Mouse (Mus musculus) liver, embryonic 13.5 days (tissue): ENCODE measurements around the gene Akap7. TPM values are rescaled to one million over a fixed set of nuclear protein-coding genes. Genes with fewer than 3 reads are reported as not detected.
A peak's percentile ranks its signal among the peaks of the same experiment; 100 is the strongest.
"Not testable (repeated sequence)": the region's sequence is repeated elsewhere in the genome, so short reads cannot be mapped to it uniquely, and the experiment has no call there.

Experiments used
- ATAC-seq: fragments of 200-750 bp; cut with Nextera tagmentation; 2 replicates; pipeline ENCODE4 v1.8.0; 2017; ENCODE audit warnings: low read depth, mild to moderate bottlenecking, moderate number of reproducible peaks, moderate library complexity
- DNase-seq: peaks from one replicate; pipeline ENCODE4 v3.0.0; 2022
- H3K27ac ChIP-seq: fragments of 300-500 bp; sonication (generic); 2 replicates; pipeline ENCODE4 v1.5.1; 2015; ENCODE audit warnings: moderate library complexity, mild to moderate bottlenecking, inconsistent platforms
- H3K27me3 ChIP-seq: fragments of 300-500 bp; sonication (generic); 2 replicates; pipeline ENCODE4 v1.6.1; 2015; ENCODE audit warnings: mild to moderate bottlenecking, inconsistent platforms
- H3K36me3 ChIP-seq: fragments of 300-500 bp; sonication (generic); 2 replicates; pipeline ENCODE4 v1.6.1; 2015; ENCODE audit warnings: mild to moderate bottlenecking, inconsistent platforms
- H3K4me1 ChIP-seq: fragments of 300-500 bp; sonication (generic); replicated peaks from 2 replicates; pipeline ENCODE4 v1.6.1; 2015; ENCODE audit warnings: inconsistent platforms
- H3K4me2 ChIP-seq: fragments of 300-500 bp; sonication (generic); 2 replicates; pipeline ENCODE4 v1.6.1; 2015; ENCODE audit warnings: inconsistent platforms, mild to moderate bottlenecking, moderate library complexity
- H3K4me3 ChIP-seq: fragments of 300-500 bp; sonication (generic); replicated peaks from 2 replicates; pipeline ENCODE4 v1.5.1; 2015; ENCODE audit warnings: mild to moderate bottlenecking, inconsistent platforms
- H3K9ac ChIP-seq: fragments of 300-500 bp; sonication (generic); 2 replicates; pipeline ENCODE4 v1.6.1; 2015; ENCODE audit warnings: mild to moderate bottlenecking, inconsistent platforms
- H3K9me3 ChIP-seq: fragments of 300-500 bp; sonication (generic); replicated peaks from 2 replicates; pipeline ENCODE4 v1.6.1; 2016; ENCODE audit warnings: inconsistent platforms
- WGBS: fragments of 180-500 bp; shearing (Covaris S2); methylation state at CpG from one replicate; pipeline ENCODE4 v1.1.7; 2015; ENCODE audit not compliant: insufficient replicate concordance; 5-methylcytosine and 5-hydroxymethylcytosine counted together
- polyA plus RNA-seq: library from polyadenylated mRNA; unstranded; fragments of >200 nt; fragmentation: Nextera tagmentation; extraction: Ambion mirVana; gene quantifications from 2 replicates; pipeline ENCODE4 v1.2.1, GENCODE M21; 2015

Gene Akap7
- polyA plus RNA-seq, 1 experiment from 2014 or later = 26.0 TPM

GRCm38 (mm10) chr10:25185691-25186090 is 122.0 kb downstream of the Akap7 start:
- H3K27ac ChIP-seq = no peak overlapping the region
- H3K36me3 ChIP-seq = no peaks in the 10 kb centered on the region
- H3K27me3 ChIP-seq = no peaks in the 10 kb centered on the region
- no peak overlapping the region for H3K4me3 ChIP-seq
- H3K4me2 ChIP-seq = no peak overlapping the region
- no peak overlapping the region for H3K9ac ChIP-seq
- 87% methylated on average over 4 of the region's 4 CpGs for WGBS
- H3K4me1 ChIP-seq = peaks cover 15% of the 10 kb centered on the region
- no peaks in the 10 kb centered on the region for H3K9me3 ChIP-seq
- no peak for ATAC-seq
- no peak for DNase-seq

- no peak overlapping the region for H3K27ac ChIP-seq
- H3K4me1 ChIP-seq = peaks cover 15% of the 10 kb centered on the region
- DNase-seq = no peak
- no peaks in the 10 kb centered on the region for H3K36me3 ChIP-seq
- H3K27me3 ChIP-seq = no peaks in the 10 kb centered on the region
- no peaks in the 10 kb centered on the region for H3K9me3 ChIP-seq
- H3K4me3 ChIP-seq = no peak overlapping the region
- ATAC-seq = peak; percentile 34; the same call in 1 of the 2 replicates
- no peak overlapping the region for H3K9ac ChIP-seq
- WGBS = 50% methylated on average over 10 of the region's 10 CpGs
- H3K4me2 ChIP-seq = no peak overlapping the region
Observed at GRCm38 (mm10) chr10:25184819-25185603, 122.7 kb downstream of the Akap7 start.

GRCm38 (mm10) chr10:25183271-25183670 is 124.4 kb downstream of the Akap7 start:
- Histone ChIP-seq H3K27me3 (no peaks in the 10 kb centered on the region), H3K9ac (no peak overlapping the region), H3K4me3 (no peak overlapping the region), H3K4me1 (peaks cover 15% of the 10 kb centered on the region), H3K9me3 (no peaks in the 10 kb centered on the region), H3K36me3 (no peaks in the 10 kb centered on the region), H3K27ac (no peak overlapping the region), H3K4me2 (no peak overlapping the region)
- 74% methylated on average over 6 of the region's 6 CpGs for WGBS
- ATAC-seq (no peak), DNase-seq (no peak)

- no peaks in the 10 kb centered on the region for H3K4me1 ChIP-seq
- no peak for ATAC-seq
- H3K9me3 ChIP-seq = no peaks in the 10 kb centered on the region
- H3K4me3 ChIP-seq = no peak overlapping the region
- no peaks in the 10 kb centered on the region for H3K36me3 ChIP-seq
- H3K27ac ChIP-seq = no peak overlapping the region
- no peak overlapping the region for H3K4me2 ChIP-seq
- no peak for DNase-seq
- H3K9ac ChIP-seq = no peak overlapping the region
- no peaks in the 10 kb centered on the region for H3K27me3 ChIP-seq
- WGBS = 74% methylated on average over 4 of the region's 4 CpGs
Observed at GRCm38 (mm10) chr10:25179030-25179429, 128.6 kb downstream of the Akap7 start.

GRCm38 (mm10) chr10:25177270-25177669 is 130.4 kb downstream of the Akap7 start:
- Histone ChIP-seq H3K27me3 (no peaks in the 10 kb centered on the region), H3K9ac (no peak overlapping the region), H3K4me2 (no peak overlapping the region), H3K4me1 (no peaks in the 10 kb centered on the region), H3K4me3 (no peak overlapping the region), H3K36me3 (no peaks in the 10 kb centered on the region), H3K9me3 (no peaks in the 10 kb centered on the region), H3K27ac (no peak overlapping the region)
- ATAC-seq = no peak
- 85% methylated on average over 5 of the region's 5 CpGs for WGBS
- no peak for DNase-seq

- Histone ChIP-seq H3K4me3 (no peak overlapping the region), H3K9me3 (no peaks in the 10 kb centered on the region), H3K27ac (no peak overlapping the region), H3K36me3 (0 out of 2 replicates have a peak, but pooled peaks cover 3% of the 10 kb centered on the region), H3K4me2 (no peak overlapping the region), H3K4me1 (no peaks in the 10 kb centered on the region), H3K9ac (no peak overlapping the region), H3K27me3 (no peaks in the 10 kb centered on the region)
- DNase-seq (no peak), ATAC-seq (no peak)
- 53% methylated on average over 2 of the region's 2 CpGs for WGBS
Observed at GRCm38 (mm10) chr10:25174872-25175271, 132.8 kb downstream of the Akap7 start.

GRCm38 (mm10) chr10:25167365-25168194 is 140.1 kb downstream of the Akap7 start:
- Histone ChIP-seq H3K36me3 (0 out of 2 replicates have a peak, but pooled peaks cover 3% of the 10 kb centered on the region), H3K4me1 (no peaks in the 10 kb centered on the region), H3K9ac (no peak overlapping the region), H3K27ac (no peak overlapping the region), H3K4me3 (no peak overlapping the region), H3K4me2 (no peak overlapping the region), H3K9me3 (no peaks in the 10 kb centered on the region), H3K27me3 (no peaks in the 10 kb centered on the region)
- DNase-seq (no peak), ATAC-seq (no peak)
- 69% methylated on average over 6 of the region's 6 CpGs for WGBS

- WGBS = 27% methylated on average over 3 of the region's 3 CpGs
- not testable (repeated sequence) for DNase-seq, ATAC-seq
Observed at GRCm38 (mm10) chr10:25163510-25163909, 144.2 kb downstream of the Akap7 start.

GRCm38 (mm10) chr10:25161701-25162100 is 146.0 kb downstream of the Akap7 start:
- Histone ChIP-seq H3K27ac (no peak overlapping the region), H3K27me3 (no peaks in the 10 kb centered on the region; the same call in 1 of the 2 replicates)
- WGBS = 3% methylated on average over 2 of the region's 2 CpGs

More at GRCm38 (mm10) chr10:25163510-25163909, 144.2 kb downstream of the Akap7 start:
- H3K27me3 ChIP-seq, H3K4me3 ChIP-seq, H3K27ac ChIP-seq, H3K9ac ChIP-seq, H3K36me3 ChIP-seq, H3K4me2 ChIP-seq, H3K9me3 ChIP-seq: not testable (repeated sequence)
- H3K4me1 ChIP-seq = peaks cover 13% of the 10 kb centered on the region

GRCm38 (mm10) chr10:25158651-25159050 is 149.0 kb downstream of the Akap7 start:
- Histone ChIP-seq H3K27me3 (no peaks in the 10 kb centered on the region; the same call in 1 of the 2 replicates), H3K36me3 (no peaks in the 10 kb centered on the region), H3K9me3 (no peaks in the 10 kb centered on the region), H3K9ac (no peak overlapping the region), H3K4me2 (no peak overlapping the region), H3K4me1 (peaks cover 13% of the 10 kb centered on the region), H3K4me3 (no peak overlapping the region), H3K27ac (no peak overlapping the region)
- DNase-seq (no peak), ATAC-seq (no peak)
- WGBS = 56% methylated on average over 5 of the region's 5 CpGs

More at GRCm38 (mm10) chr10:25161701-25162100, 146.0 kb downstream of the Akap7 start:
- ATAC-seq (peak; percentile 93), DNase-seq (peak; percentile 45)
- Histone ChIP-seq H3K9me3 (no peaks in the 10 kb centered on the region), H3K36me3 (no peaks in the 10 kb centered on the region), H3K4me2 (no peak overlapping the region), H3K9ac (no peak overlapping the region), H3K4me3 (no peak overlapping the region), H3K4me1 (peaks cover 13% of the 10 kb centered on the region)

- Histone ChIP-seq H3K9ac (no peak overlapping the region), H3K4me1 (peaks cover 12% of the 10 kb centered on the region), H3K27me3 (no peaks in the 10 kb centered on the region; the same call in 1 of the 2 replicates), H3K9me3 (no peaks in the 10 kb centered on the region), H3K36me3 (no peaks in the 10 kb centered on the region), H3K4me3 (no peak overlapping the region), H3K4me2 (no peak overlapping the region), H3K27ac (no peak overlapping the region)
- no peak for DNase-seq
- ATAC-seq = no peak
Observed at GRCm38 (mm10) chr10:25157339-25157738, 150.3 kb downstream of the Akap7 start.
